Mouse (Mus musculus) embryonic fibroblast, embryonic 13.5 days (primary cell): ENCODE measurements at regions not wholly inside any gene's neighbourhood (a gene's known extent, or its start where the extent isn't known, plus 50 kb on each side); places are given as distances from the start of the nearest gene placed in this dataset.

ENCODE experiments used
- H3K27ac ChIP-seq: 2 replicates; pipeline ENCODE4 v1.5.1; 2012; ENCODE audit warnings: low read length, control low read depth, inconsistent platforms; ENCODE audit not compliant: insufficient read depth
- H3K4me1 ChIP-seq: 2 replicates; pipeline ENCODE4 v1.6.1; 2011; ENCODE audit warnings: low read length; ENCODE audit not compliant: control insufficient read depth, insufficient read depth
- H3K4me3 ChIP-seq: 2 replicates; pipeline ENCODE4 v1.5.1; 2011; ENCODE audit warnings: mild to moderate bottlenecking, control low read depth, low read length; ENCODE audit not compliant: insufficient read depth
- CTCF ChIP-seq: IDR thresholded peaks from 2 replicates; pipeline ENCODE4 v1.5.1; 2011; ENCODE audit warnings: mild to moderate bottlenecking, control low read depth, low read length, moderate library complexity, borderline replicate concordance; ENCODE audit not compliant: insufficient read depth
- POLR2A ChIP-seq: IDR thresholded peaks from 2 replicates; pipeline ENCODE4 v1.6.1; 2011; ENCODE audit warnings: low read depth, mild to moderate bottlenecking, control low read depth, low read length, moderate library complexity

DNA sequence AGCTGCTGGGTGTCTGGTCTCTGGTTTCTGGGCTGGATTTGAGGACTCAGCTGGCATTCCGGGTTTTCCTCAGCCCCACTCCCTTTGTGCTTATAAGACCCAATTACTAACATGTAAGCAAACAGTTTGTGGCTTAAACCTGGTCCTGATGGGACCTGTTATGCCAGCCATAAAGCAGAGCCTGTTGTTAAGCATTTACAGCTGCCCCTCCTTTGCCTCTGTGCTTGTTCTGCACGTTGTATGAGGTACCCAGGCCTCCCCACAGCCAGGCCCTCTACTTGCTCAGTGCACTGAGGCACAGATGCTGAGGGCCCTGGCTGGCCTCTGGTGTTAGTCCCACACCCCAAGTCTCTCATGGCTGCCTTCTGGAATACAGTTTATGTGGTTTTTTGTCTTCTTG lies 147.2 kb upstream of the Camk1g start:
- TF ChIP-seq POLR2A, result no peak
- no peak for TF ChIP-seq CTCF
- Histone ChIP-seq H3K4me3 (no peak overlapping the region), H3K27ac (no peak overlapping the region), H3K4me1 (peaks cover 10% of the 10 kb centered on the region)

DNA sequence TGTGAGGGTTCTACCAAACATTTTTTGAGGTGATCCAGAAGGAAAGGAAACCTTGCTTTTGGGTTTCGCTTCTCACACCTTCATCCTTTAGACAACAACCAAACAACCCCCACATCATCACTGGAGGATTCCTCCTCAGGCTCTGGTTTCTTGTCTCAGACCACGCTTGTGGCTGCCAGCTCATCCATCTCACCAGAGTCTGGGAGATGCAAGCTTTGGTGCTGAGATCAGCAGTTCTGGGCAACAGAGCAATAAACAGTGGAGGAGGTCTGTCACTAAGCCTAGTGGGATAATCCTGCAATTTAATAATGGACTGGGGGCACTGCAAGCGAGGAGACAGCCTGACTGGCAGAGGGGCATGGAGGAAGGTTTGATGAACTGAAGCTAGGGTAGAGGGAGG lies 146.3 kb upstream of the Camk1g start:
- TF ChIP-seq POLR2A, result no peak
- TF ChIP-seq CTCF, result no peak
- peaks cover 10% of the 10 kb centered on the region for H3K4me1 ChIP-seq
- no peak overlapping the region for H3K27ac ChIP-seq
- no peak overlapping the region for H3K4me3 ChIP-seq

DNA sequence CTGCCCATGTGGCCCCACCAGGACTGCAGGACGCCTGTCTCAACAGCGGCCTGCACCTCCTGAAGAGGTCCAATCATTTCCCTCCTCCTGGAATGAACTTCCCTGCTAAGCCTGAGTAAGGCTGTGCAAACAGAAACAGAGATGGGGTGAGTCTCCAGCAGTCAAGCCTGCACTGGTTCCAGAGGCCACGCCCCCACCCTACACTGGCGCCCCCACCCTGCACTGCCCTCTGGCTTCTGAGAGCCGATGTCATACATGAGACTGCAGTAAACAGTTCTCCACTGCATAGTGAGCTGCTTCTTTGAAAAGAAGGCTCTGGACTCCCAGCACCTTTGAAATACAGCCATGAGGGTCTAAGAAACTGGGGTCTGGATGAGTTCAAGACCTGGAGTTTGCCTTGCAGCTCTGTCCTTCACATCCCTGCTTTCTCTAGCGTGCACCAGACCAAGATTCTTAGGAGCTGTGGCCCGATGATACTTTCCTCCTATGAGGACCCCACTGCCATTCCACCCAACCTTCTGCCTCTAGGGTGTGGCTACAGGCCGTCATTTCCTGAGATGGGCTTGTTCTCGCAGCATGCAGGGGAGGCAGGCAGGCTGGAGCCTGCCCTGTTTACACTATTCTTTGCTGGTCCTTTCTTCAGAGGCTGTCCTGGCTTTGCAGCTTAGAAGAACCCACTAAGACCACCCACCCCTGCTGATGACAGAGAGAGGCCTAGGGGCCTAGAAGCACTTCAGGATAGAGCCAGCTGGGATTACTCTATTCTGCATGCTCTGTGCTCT lies 144.0 kb upstream of the Camk1g start:
- H3K4me3 ChIP-seq, result no peak overlapping the region
- H3K27ac ChIP-seq, result no peak overlapping the region
- TF ChIP-seq CTCF (no peak), POLR2A (no peak)
- peaks cover 6% of the 10 kb centered on the region for H3K4me1 ChIP-seq

DNA sequence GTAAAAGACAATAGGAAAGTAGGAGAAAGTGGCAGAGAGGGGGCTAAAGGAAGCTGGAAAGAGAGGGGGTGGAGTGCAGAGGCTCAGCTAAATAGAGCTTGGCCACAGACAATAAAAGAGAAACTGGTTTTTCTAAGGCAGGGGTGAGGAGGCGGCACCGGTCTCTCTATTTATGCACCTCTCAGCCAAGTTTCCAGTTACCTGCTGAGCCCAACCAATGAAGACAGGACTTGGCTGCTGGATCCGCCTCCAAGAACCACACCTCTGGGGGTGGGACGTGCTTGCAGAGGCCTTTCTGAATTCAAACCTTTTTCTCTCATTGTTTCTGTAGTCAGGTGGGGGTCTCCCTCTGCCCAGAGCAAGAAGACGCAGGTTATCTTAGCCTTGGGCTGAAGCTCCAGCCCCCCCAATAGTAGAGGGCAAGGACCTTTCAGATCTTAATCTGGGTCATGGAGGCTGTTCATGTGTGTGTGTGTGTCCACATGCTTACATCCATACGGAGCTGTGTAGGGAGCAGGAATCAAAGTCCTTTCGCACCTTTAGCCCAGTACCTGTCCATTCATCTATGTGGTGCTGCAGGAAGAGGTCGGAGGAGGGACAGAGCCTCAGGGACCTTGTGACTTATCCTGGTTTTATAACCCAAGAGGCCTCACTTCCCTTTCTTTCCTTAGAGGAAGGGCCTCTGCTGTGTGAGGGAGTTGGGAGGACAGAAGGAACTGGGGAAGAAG lies 140.1 kb upstream of the Camk1g start:
- no peaks in the 10 kb centered on the region for H3K4me1 ChIP-seq
- no peak overlapping the region for H3K4me3 ChIP-seq
- no peak overlapping the region for H3K27ac ChIP-seq
- TF ChIP-seq POLR2A (no peak), CTCF (no peak)

DNA sequence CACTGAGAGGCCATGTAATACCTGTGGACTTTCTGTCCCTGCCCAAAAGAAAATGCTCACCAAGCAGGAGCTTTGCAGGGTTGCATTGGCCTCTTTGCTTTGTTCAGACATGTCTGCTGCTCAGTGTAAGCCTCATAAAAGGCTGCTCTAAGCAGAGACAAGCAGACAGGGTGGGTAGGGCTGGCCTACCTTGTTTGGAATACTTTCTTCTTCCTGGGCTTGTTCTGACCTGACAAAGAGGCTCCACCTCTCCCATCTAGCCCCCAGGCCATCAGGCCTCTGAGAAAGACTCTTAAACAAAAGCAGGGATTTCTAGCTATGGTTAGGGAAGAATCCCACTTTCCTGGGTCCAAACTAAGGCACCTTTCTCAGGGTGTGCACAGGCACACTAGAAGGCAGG lies 138.2 kb upstream of the Camk1g start:
- H3K4me1 ChIP-seq, result no peaks in the 10 kb centered on the region
- H3K27ac ChIP-seq, result no peak overlapping the region
- H3K4me3 ChIP-seq, result no peak overlapping the region
- TF ChIP-seq CTCF (no peak), POLR2A (no peak)

DNA sequence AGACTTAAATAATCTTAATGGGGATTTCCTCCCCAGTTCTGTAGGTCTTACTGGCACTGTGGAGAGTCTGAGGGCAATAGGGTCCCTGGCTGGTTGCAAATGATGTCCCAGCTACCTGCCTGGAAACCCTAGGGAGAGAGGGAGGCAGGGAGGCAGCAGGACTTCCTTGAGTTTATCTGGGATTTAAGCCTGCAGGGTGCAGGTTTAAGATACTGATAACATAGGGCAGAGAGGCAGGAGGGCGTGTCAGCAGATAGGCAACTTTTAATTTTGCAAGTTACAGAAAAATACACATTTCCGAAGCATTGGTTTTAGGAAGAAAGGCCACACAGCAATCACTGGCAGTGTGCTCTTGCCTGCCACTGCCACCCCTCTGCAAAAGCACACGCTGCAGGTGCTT lies 136.9 kb upstream of the Camk1g start:
- H3K27ac ChIP-seq, result no peak overlapping the region
- TF ChIP-seq POLR2A, result no peak
- no peak for TF ChIP-seq CTCF
- no peaks in the 10 kb centered on the region for H3K4me1 ChIP-seq
- H3K4me3 ChIP-seq, result no peak overlapping the region

DNA sequence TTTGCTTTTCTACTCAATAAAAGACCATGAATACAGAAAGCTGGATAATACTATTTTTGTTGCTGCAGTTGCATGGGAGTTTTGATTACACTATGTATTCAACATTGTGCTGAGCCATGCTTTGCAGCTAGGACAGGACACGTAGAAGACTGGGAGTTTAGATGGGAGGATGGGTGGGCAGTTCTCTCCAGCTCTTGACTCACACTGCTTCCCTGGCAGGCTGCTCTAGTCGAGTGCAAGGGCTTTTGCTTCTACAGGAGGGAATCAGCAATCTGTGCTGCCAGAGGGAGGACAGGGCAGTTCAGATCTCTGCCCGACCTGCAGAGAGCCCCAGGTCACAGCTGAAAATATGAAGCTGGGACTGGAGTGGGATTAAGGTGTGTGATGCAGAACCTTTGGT lies 135.3 kb upstream of the Camk1g start:
- TF ChIP-seq POLR2A (no peak), CTCF (no peak)
- no peak overlapping the region for H3K27ac ChIP-seq
- H3K4me3 ChIP-seq, result no peak overlapping the region
- H3K4me1 ChIP-seq, result no peaks in the 10 kb centered on the region

DNA sequence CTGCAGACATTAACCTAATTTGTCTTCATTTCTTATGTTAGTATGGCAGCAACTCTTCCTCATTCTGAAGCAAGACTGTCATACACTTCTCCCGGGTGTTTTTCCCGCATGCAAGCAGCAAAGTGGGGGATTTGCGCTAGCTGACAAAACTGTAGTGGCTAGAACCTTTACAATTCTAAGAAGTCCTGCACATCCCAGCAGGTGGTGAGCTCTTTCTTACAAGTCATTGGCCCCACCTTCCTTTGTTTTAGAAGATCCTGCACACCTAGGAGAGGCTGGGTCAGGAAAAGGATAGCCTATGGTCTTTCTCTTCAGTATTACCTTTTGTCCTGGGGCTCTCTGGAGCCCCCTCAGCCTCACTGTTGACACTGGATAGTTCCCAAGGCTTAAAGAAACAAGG lies 134.5 kb upstream of the Camk1g start:
- Histone ChIP-seq H3K4me1 (no peaks in the 10 kb centered on the region), H3K27ac (no peak overlapping the region), H3K4me3 (no peak overlapping the region)
- TF ChIP-seq CTCF (no peak), POLR2A (no peak)

DNA sequence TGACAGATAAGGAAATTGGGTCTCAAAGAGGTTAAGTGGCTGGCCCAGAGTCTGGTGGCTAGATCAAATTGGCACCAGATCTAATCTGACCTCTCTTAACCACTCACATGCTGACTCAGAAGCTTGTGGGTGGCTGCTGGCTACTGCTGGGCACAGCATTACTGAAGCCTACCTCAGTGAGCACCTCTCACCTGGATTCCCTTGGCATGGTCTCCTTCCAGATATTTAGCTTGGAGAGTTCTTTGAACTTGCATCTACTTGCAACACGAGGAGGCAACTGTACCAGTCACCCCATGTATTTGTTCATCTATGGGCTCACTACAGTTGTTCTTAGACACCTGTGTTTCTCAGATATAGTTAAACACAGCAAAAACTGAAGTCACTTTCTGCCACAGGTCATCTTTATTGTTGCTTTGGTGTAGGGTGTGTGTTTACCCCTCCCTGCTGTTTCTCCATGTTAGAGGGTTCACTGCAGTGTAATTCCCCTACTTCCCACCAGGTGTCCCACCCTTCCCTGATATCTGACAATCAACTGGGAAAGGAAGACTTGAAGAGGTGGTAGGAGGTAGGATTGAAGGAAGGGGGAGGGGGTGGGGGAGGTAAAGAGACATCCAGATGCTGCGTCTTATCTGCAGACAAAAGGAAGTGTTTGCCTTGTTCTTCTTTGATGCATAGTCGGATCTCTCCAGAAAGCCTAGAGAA lies 133.7 kb upstream of the Camk1g start:
- Histone ChIP-seq H3K4me3 (no peak overlapping the region), H3K27ac (no peak overlapping the region), H3K4me1 (no peaks in the 10 kb centered on the region)
- no peak for TF ChIP-seq CTCF
- no peak for TF ChIP-seq POLR2A
